Mouse (Mus musculus) olfactory bulb, adult 2 months (tissue): Measurements from ENCODE around the gene Gnb1l.

Source experiments
- CTCF ChIP-seq: fragments of 200-500 bp; IDR thresholded peaks from 2 replicates; pipeline ENCODE4 v1.5.1; 2012; ENCODE audit warnings: low read depth, mild to moderate bottlenecking, low read length, moderate library complexity; ENCODE audit not compliant: insufficient read depth
- POLR2A ChIP-seq: fragments of 200-500 bp; IDR thresholded peaks from 2 replicates; pipeline ENCODE4 v1.6.1; 2012; ENCODE audit warnings: mild to moderate bottlenecking, low read depth, low read length, moderate library complexity; ENCODE audit not compliant: insufficient read depth

DNA sequence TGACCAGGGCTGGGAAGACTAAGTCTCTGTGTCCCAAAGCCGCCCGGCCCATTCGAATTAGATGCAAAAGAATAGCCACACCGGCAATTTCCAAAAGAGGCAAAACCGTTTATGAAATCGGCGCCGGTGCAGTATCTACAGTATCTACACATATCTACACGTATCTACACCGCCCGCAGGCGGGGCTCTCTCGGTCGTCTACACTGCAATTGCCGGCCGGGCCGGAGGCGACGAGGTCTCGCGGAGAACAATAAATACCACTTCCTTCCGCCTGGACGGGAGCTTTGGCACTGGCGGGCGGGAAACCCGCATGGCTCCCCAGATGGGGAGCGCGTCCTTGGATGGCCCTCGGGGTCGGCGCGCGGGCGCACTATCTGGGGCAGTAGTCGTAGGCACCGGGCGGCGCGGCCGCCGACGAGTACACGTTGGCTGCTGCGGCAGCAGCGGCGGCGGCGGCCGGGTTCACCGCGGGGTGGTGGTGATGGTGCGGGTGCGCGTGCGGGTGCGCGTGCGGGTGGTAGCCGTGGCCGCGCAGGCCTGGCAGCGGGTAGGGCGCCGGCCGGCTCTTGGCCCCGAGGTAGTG lies 83.2 kb downstream of the Gnb1l start:
- TF ChIP-seq POLR2A (no peak), CTCF (no peak)
